Mouse (Mus musculus): ENCODE measurements around the gene Tcerg1l. TPM values are rescaled to one million over a fixed set of nuclear protein-coding genes. Genes with fewer than 3 reads are reported as not detected.

The Tcerg1l gene
- total and polyA plus RNA-seq, 3 experiments: not detected

GRCm38 (mm10) chr7:138184197-138184596, 213.3 kb downstream of the Tcerg1l start:
- Histone ChIP-seq H3K4me3 (ENCODE audit: control insufficient read depth in 1 of 2, insufficient read depth in 1 of 2, low read depth in 2 of 2, low read length in 2 of 2) (no peak overlapping the region), H3K36me3 (ENCODE audit: control insufficient read depth in 1 of 2, insufficient read depth in 2 of 2, low read length in 2 of 2) (no peaks in the 10 kb centered on the region), H3K9ac (ENCODE audit: control insufficient read depth, low read depth, low read length, poor library complexity, severe bottlenecking) (no peak overlapping the region), H3K9me3 (replicated peaks; ENCODE audit: insufficient read depth, low read length) (no peaks in the 10 kb centered on the region), H3K27ac (ENCODE audit: control insufficient read depth, low read depth, low read length) (no peak overlapping the region), H3K27me3 (ENCODE audit: control insufficient read depth in 1 of 2, insufficient read depth in 2 of 2, low read length in 2 of 2) (no peaks in the 10 kb centered on the region), H3K4me1 (ENCODE audit: control insufficient read depth in 1 of 2, insufficient read depth in 2 of 2, low read length in 2 of 2) (no peaks in the 10 kb centered on the region), H3K79me2 (ENCODE audit: control insufficient read depth, insufficient read depth, low read length, poor library complexity) (no peaks in the 10 kb centered on the region)
- no peak for DNase-seq (ENCODE audit: low read depth, low spot score)
- TF ChIP-seq RCOR1 (IDR thresholded peaks at IDR 0.05; ENCODE audit: low read depth, low read length): no peak
- no peak for TF ChIP-seq NELFE (IDR thresholded peaks at IDR 0.05; ENCODE audit: low read depth, low read length)

DNA sequence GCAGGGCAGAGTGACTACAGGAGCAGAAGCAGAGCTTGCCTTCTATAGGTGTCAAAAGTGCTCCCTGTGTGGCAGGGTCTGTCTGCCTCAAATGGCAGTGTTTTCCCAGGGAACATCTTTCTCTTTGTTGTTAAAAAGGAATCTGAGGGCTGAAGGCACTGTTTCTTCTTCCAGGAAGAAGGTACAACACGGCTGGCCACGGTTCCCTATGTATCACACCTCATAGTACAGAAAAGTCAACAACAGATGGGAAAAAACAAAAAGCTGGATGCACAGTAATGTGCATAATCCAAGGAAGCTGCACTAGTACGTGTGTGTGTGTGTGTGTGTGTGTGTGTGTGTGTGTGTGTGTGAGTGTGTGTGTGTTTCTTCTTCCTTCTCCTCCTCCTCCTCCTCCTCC, 215.3 kb downstream of the Tcerg1l start:
- Histone ChIP-seq H3K9ac (ENCODE audit: control insufficient read depth, low read depth, low read length, poor library complexity, severe bottlenecking) (no peak overlapping the region), H3K4me1 (ENCODE audit: control insufficient read depth in 1 of 2, insufficient read depth in 2 of 2, low read length in 2 of 2) (no peaks in the 10 kb centered on the region), H3K9me3 (replicated peaks; ENCODE audit: insufficient read depth, low read length) (no peaks in the 10 kb centered on the region), H3K79me2 (ENCODE audit: control insufficient read depth, insufficient read depth, low read length, poor library complexity) (no peaks in the 10 kb centered on the region), H3K4me3 (ENCODE audit: control insufficient read depth in 1 of 2, insufficient read depth in 1 of 2, low read depth in 2 of 2, low read length in 2 of 2) (no peak overlapping the region), H3K27ac (ENCODE audit: control insufficient read depth, low read depth, low read length) (no peak overlapping the region), H3K36me3 (ENCODE audit: control insufficient read depth in 1 of 2, insufficient read depth in 2 of 2, low read length in 2 of 2) (no peaks in the 10 kb centered on the region), H3K27me3 (ENCODE audit: control insufficient read depth in 1 of 2, insufficient read depth in 2 of 2, low read length in 2 of 2) (no peaks in the 10 kb centered on the region)
- TF ChIP-seq NRF1 (IDR thresholded peaks at IDR 0.05; ENCODE audit: insufficient read depth, low read depth, low read length, poor library complexity, severe bottlenecking): no peak
- TF ChIP-seq TCF12 (IDR thresholded peaks at IDR 0.05; ENCODE audit: low read depth, low read length): no peak
- TF ChIP-seq CHD2 (IDR thresholded peaks at IDR 0.05; ENCODE audit: low read length): no peak
- no peak for TF ChIP-seq GATA1 (IDR thresholded peaks at IDR 0.05; ENCODE audit: low read depth, low read length)
- no peak for TF ChIP-seq SIN3A (IDR thresholded peaks at IDR 0.05; ENCODE audit: low read length)
- TF ChIP-seq MAZ (IDR thresholded peaks at IDR 0.05; ENCODE audit: low read depth, low read length): no peak
- TF ChIP-seq ELF1 (IDR thresholded peaks at IDR 0.05; ENCODE audit: low read depth, low read length): no peak
- no peak for TF ChIP-seq ZMIZ1 (IDR thresholded peaks at IDR 0.05; ENCODE audit: low read depth, low read length)
- TF ChIP-seq MAX (IDR thresholded peaks at IDR 0.05; ENCODE audit: low read length): no peak
- TF ChIP-seq TBP (IDR thresholded peaks at IDR 0.05; ENCODE audit: low read depth, low read length): no peak
- no peak for DNase-seq (ENCODE audit: low read depth, low spot score)

- no peak for TF ChIP-seq E2F4 (IDR thresholded peaks at IDR 0.05; ENCODE audit: borderline replicate concordance, low read depth, low read length)
- TF ChIP-seq JUND (IDR thresholded peaks at IDR 0.05; ENCODE audit: low read depth, low read length): no peak
- no peak for TF ChIP-seq SIN3A (IDR thresholded peaks at IDR 0.05; ENCODE audit: low read length)
- no peak for TF ChIP-seq RAD21 (IDR thresholded peaks at IDR 0.05; ENCODE audit: low read depth, low read length)
- TF ChIP-seq POLR2AphosphoS2 (IDR thresholded peaks at IDR 0.05; ENCODE audit: low read length): no peak
- no peak for TF ChIP-seq ZKSCAN1 (IDR thresholded peaks at IDR 0.05; ENCODE audit: low read depth, low read length)
- TF ChIP-seq MEF2A (IDR thresholded peaks at IDR 0.05; ENCODE audit: extremely low read depth, insufficient replicate concordance, low read depth, low read length, poor library complexity, severe bottlenecking): no peak
- no peak for TF ChIP-seq ZC3H11A (IDR thresholded peaks at IDR 0.05; ENCODE audit: low read depth, low read length)
- no peak for TF ChIP-seq EP300 (IDR thresholded peaks at IDR 0.05; ENCODE audit: low read depth in 1 of 2, low read length in 2 of 2)
- TF ChIP-seq ZNF384 (IDR thresholded peaks at IDR 0.05; ENCODE audit: low read depth, low read length): no peak
- no peak for TF ChIP-seq TBP (IDR thresholded peaks at IDR 0.05; ENCODE audit: low read depth, low read length)
- no peak for TF ChIP-seq CTCF (IDR thresholded peaks at IDR 0.05 in 2 of 3, conservative IDR thresholded peaks at IDR 0.05 in 1 of 3; ENCODE audit: control insufficient read depth in 1 of 3, insufficient read depth in 1 of 3, low read depth in 2 of 3, low read length in 3 of 3, poor library complexity in 1 of 3, severe bottlenecking in 1 of 3)
- no peak for TF ChIP-seq POLR2AphosphoS5 (IDR thresholded peaks at IDR 0.05; ENCODE audit: borderline replicate concordance, low read depth, low read length)
- TF ChIP-seq MYB (IDR thresholded peaks at IDR 0.05; ENCODE audit: low read depth, low read length): no peak
- TF ChIP-seq ETS1 (IDR thresholded peaks at IDR 0.05; ENCODE audit: low read depth, low read length): no peak
- no peak for TF ChIP-seq RCOR1 (IDR thresholded peaks at IDR 0.05; ENCODE audit: low read depth, low read length)
- no peak for TF ChIP-seq MAFK (IDR thresholded peaks at IDR 0.05; ENCODE audit: borderline replicate concordance, low read depth, low read length)
- no peak for TF ChIP-seq GABPA (IDR thresholded peaks at IDR 0.05; ENCODE audit: low read depth, low read length)
- no peak for TF ChIP-seq MAX (IDR thresholded peaks at IDR 0.05; ENCODE audit: low read length)
- DNase-seq (ENCODE audit: low read depth, low spot score): no peak
- Histone ChIP-seq H3K9ac (ENCODE audit: control insufficient read depth, low read depth, low read length, poor library complexity, severe bottlenecking) (no peak overlapping the region), H3K4me1 (ENCODE audit: control insufficient read depth in 1 of 2, insufficient read depth in 2 of 2, low read length in 2 of 2) (no peaks in the 10 kb centered on the region), H3K79me2 (ENCODE audit: control insufficient read depth, insufficient read depth, low read length, poor library complexity) (no peaks in the 10 kb centered on the region), H3K36me3 (ENCODE audit: control insufficient read depth in 1 of 2, insufficient read depth in 2 of 2, low read length in 2 of 2) (no peaks in the 10 kb centered on the region), H3K9me3 (replicated peaks; ENCODE audit: insufficient read depth, low read length) (no peaks in the 10 kb centered on the region), H3K27me3 (ENCODE audit: control insufficient read depth in 1 of 2, insufficient read depth in 2 of 2, low read length in 2 of 2) (no peaks in the 10 kb centered on the region), H3K27ac (ENCODE audit: control insufficient read depth, low read depth, low read length) (no peak overlapping the region), H3K4me3 (ENCODE audit: control insufficient read depth in 1 of 2, insufficient read depth in 1 of 2, low read depth in 2 of 2, low read length in 2 of 2) (no peak overlapping the region)
Observed at GRCm38 (mm10) chr7:138178617-138179016, 218.9 kb downstream of the Tcerg1l start.
